ENCODE assay signal across 34 mouse cellular contexts in the genomic region with DNA sequence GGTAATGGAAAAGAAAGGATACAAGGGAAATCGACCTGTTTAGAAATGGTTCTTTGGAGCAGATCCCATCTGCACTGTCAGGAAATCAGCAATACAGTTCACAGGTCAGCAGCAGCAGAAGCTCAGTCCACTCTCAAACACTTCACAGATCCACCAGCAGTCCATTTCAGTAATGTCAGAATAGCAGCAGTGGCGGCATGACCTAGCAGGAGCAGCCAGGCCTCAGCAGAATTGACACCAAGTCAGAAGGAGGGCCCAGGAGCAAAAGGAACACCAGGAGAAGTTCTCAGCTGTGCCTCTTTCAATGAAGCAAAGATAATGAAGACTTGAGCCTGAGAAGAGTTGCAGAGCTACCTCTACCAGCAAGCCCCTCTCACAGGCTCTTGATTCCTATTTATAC.
"Had no signal": no experiment of that assay in that cellular context is flagged by ENCODE, and none has a peak within 500 bp of the region (broad histone marks: within the 10 kb centered on the region; RNA-seq: fewer than 3 reads in every experiment).

No protein-coding gene starts in this region.

- H3K4me3 ChIP-seq: heart, embryonic 10.5 days; heart, embryonic 13.5 days; heart, embryonic 15.5 days; hindbrain, embryonic 10.5 days; hindbrain, embryonic 12.5 days; hindbrain, embryonic 13.5 days; hindbrain, embryonic 15.5 days; intestine, embryonic 15.5 days; kidney, embryonic 15.5 days; layer of hippocampus, adult 2 months had no signal

- H3K4me1 ChIP-seq: heart, embryonic 10.5 days; hindbrain, embryonic 10.5 days; hindbrain, embryonic 12.5 days; hindbrain, embryonic 13.5 days; hindbrain, embryonic 15.5 days; intestine, embryonic 15.5 days; kidney, embryonic 15.5 days had no signal

- DNase-seq: heart, postnatal 10 days; heart, postnatal 14 days; heart, postnatal 36 days; heart, postnatal 4 days; kidney, adult 11 months; kidney, adult 18-20 months; kidney, adult 2 months; kidney, adult 8-10 months; kidney, adult 9 months; kidney, postnatal 10 days; kidney, postnatal 14 days; kidney, postnatal 25 days; kidney, postnatal 36 days; kidney, postnatal 4 days; layer of hippocampus, adult 9-11 months; layer of hippocampus, postnatal 36 days had no signal

- H3K36me3 ChIP-seq: heart, embryonic 10.5 days; heart, embryonic 13.5 days; heart, embryonic 15.5 days; hindbrain, embryonic 10.5 days; hindbrain, embryonic 12.5 days; hindbrain, embryonic 13.5 days; hindbrain, embryonic 15.5 days; intestine, embryonic 15.5 days; kidney, embryonic 15.5 days had no signal

- H3K27me3 ChIP-seq: heart, embryonic 13.5 days; heart, embryonic 15.5 days; hindbrain, embryonic 12.5 days; hindbrain, embryonic 13.5 days; hindbrain, embryonic 15.5 days; intestine, embryonic 15.5 days; kidney, embryonic 15.5 days had no signal

- ATAC-seq: hindbrain, embryonic 16.5 days; hindbrain, postnatal 0 days; inflammation-experienced regulatory T-cells, adult 6 months; intestine, embryonic 15.5 days; intestine, embryonic 16.5 days; intestine, postnatal 0 days had no signal

- H3K4me2 ChIP-seq: heart, embryonic 11.5 days; heart, embryonic 13.5 days; heart, embryonic 15.5 days; hindbrain, embryonic 12.5 days; hindbrain, embryonic 13.5 days; hindbrain, embryonic 14.5 days; hindbrain, embryonic 15.5 days; intestine, embryonic 15.5 days; kidney, embryonic 15.5 days had no signal

- H3K9ac ChIP-seq: heart, embryonic 13.5 days; heart, embryonic 15.5 days; hindbrain, embryonic 12.5 days; hindbrain, embryonic 13.5 days; hindbrain, embryonic 14.5 days; hindbrain, embryonic 15.5 days; intestine, embryonic 15.5 days; kidney, embryonic 15.5 days had no signal

- H3K27ac ChIP-seq: heart, embryonic 10.5 days; heart, embryonic 13.5 days; heart, embryonic 15.5 days; hindbrain, embryonic 10.5 days; hindbrain, embryonic 12.5 days; hindbrain, embryonic 13.5 days; hindbrain, embryonic 14.5 days; hindbrain, embryonic 15.5 days; hindbrain, postnatal 0 days; intestine, embryonic 15.5 days; kidney, embryonic 15.5 days; kidney, postnatal 0 days; layer of hippocampus, adult 2 months had no signal

- H3K9me3 ChIP-seq: heart, embryonic 10.5 days; heart, embryonic 13.5 days; heart, embryonic 15.5 days; hindbrain, embryonic 10.5 days; hindbrain, embryonic 12.5 days; hindbrain, embryonic 13.5 days; hindbrain, embryonic 15.5 days; intestine, embryonic 15.5 days; kidney, embryonic 15.5 days had no signal
